Mouse (Mus musculus): Measurements from ENCODE around the gene Tcf23.

DNA sequence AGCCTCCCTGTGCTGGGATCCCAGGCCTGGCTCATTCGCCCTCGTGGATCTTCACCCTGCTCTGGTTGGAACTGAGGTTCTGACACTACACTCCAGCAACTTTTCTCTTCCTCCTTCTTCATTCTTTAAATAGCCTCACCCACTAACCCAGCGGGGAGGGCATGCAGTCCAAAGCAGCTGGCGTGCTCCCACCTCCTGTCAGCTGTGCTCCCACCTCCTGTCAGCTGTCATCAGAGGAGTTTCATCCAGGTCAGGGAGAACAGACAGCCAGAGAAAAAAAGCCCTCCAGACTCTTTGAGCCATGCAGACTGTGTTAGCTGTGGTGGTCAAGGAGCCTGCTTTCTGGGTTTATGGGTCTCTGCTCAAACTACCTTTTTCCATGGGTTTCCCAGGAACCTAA lies 37.1 kb upstream of the Tcf23 start:
- TF ChIP-seq CTCF (IDR thresholded peaks at IDR 0.05; ENCODE audit: borderline replicate concordance, extremely low read depth, insufficient read depth, insufficient read length) = no peak
- TF ChIP-seq POLR2A (IDR thresholded peaks at IDR 0.05; ENCODE audit: borderline replicate concordance, extremely low read depth, insufficient read depth, insufficient read length, poor library complexity, severe bottlenecking) = no peak

All from brain, embryonic 14.5 days (tissue).